Mouse (Mus musculus) bone marrow macrophage, adult 2 months (primary cell): ENCODE measurements around the gene Ier3. TPM values are rescaled to one million over a fixed set of nuclear protein-coding genes. Genes with fewer than 3 reads are reported as not detected.

Source experiments
- H3K27ac ChIP-seq: 2 replicates; pipeline ENCODE4 v1.5.1; 2012; ENCODE audit warnings: low read depth, low read length; ENCODE audit not compliant: insufficient read depth
- H3K4me1 ChIP-seq: 2 replicates; pipeline ENCODE4 v1.6.1; 2012; ENCODE audit warnings: low read length; ENCODE audit not compliant: control insufficient read depth, insufficient read depth
- H3K4me3 ChIP-seq: 2 replicates; pipeline ENCODE4 v1.5.1; 2012; ENCODE audit warnings: mild to moderate bottlenecking, low read length, moderate library complexity; ENCODE audit not compliant: insufficient read depth
- CTCF ChIP-seq: IDR thresholded peaks from 2 replicates; pipeline ENCODE4 v1.5.1; 2012; ENCODE audit warnings: low read depth, mild to moderate bottlenecking, low read length, moderate library complexity
- POLR2A ChIP-seq: IDR thresholded peaks from 2 replicates; pipeline ENCODE4 v1.6.1; 2012; ENCODE audit warnings: mild to moderate bottlenecking, low read depth, low read length, borderline replicate concordance
- polyA plus RNA-seq: library from polyadenylated mRNA; stranded (reverse); fragments of >200 nt; gene quantifications from 2 replicates; pipeline ENCODE4 v1.2.4, GENCODE M21; 2012; ENCODE audit not compliant: missing spikeins, insufficient read depth, insufficient read length

Ier3 gene
- polyA plus RNA-seq, 1 experiment: 46.7 TPM

- Histone ChIP-seq H3K4me1 (peaks cover 57% of the 10 kb centered on the region), H3K27ac (peak overlapping the region; percentile 2; the same call in 1 of the 2 replicates)
- TF ChIP-seq POLR2A (no peak), CTCF (no peak)
Measured at GRCm38 (mm10) chr17:35809395-35809794, 12.1 kb upstream of the Ier3 start.

GRCm38 (mm10) chr17:35810900-35811648 lies 10.4 kb upstream of the Ier3 start:
- no peak for TF ChIP-seq CTCF
- no peak for TF ChIP-seq POLR2A
- Histone ChIP-seq H3K27ac (no peak overlapping the region), H3K4me1 (peaks cover 73% of the 10 kb centered on the region)

More at GRCm38 (mm10) chr17:35809395-35809794, 12.1 kb upstream of the Ier3 start:
- H3K4me3 ChIP-seq: no peak overlapping the region

GRCm38 (mm10) chr17:35812307-35812706 lies 9.2 kb upstream of the Ier3 start:
- TF ChIP-seq POLR2A: no peak
- TF ChIP-seq CTCF: no peak
- Histone ChIP-seq H3K4me1 (peaks cover 73% of the 10 kb centered on the region), H3K27ac (peak overlapping the region; percentile 82; the same call in 1 of the 2 replicates), H3K4me3 (no peak overlapping the region)

More at GRCm38 (mm10) chr17:35810900-35811648, 10.4 kb upstream of the Ier3 start:
- H3K4me3 ChIP-seq: no peak overlapping the region

GRCm38 (mm10) chr17:35812736-35813135 lies 8.7 kb upstream of the Ier3 start:
- peak overlapping the region; percentile 82 for H3K27ac ChIP-seq
- TF ChIP-seq POLR2A (no peak), CTCF (no peak)
- H3K4me1 ChIP-seq: peaks cover 69% of the 10 kb centered on the region
- H3K4me3 ChIP-seq: no peak overlapping the region

GRCm38 (mm10) chr17:35813245-35813647 lies 8.2 kb upstream of the Ier3 start:
- H3K27ac ChIP-seq: peak overlapping the region; percentile 92
- peaks cover 63% of the 10 kb centered on the region for H3K4me1 ChIP-seq
- H3K4me3 ChIP-seq: 0 out of 2 replicates have a peak overlapping the region, but pooled peaks have one; percentile 8
- no peak for TF ChIP-seq POLR2A

GRCm38 (mm10) chr17:35813653-35814052 lies 7.8 kb upstream of the Ier3 start:
- TF ChIP-seq POLR2A (no peak), CTCF (no peak)
- Histone ChIP-seq H3K27ac (peak overlapping the region; percentile 92), H3K4me3 (peak overlapping the region; percentile 8; the same call in 1 of the 2 replicates), H3K4me1 (peaks cover 59% of the 10 kb centered on the region)

GRCm38 (mm10) chr17:35814678-35815077 lies 6.8 kb upstream of the Ier3 start:
- Histone ChIP-seq H3K4me3 (no peak overlapping the region), H3K4me1 (peaks cover 53% of the 10 kb centered on the region), H3K27ac (peak overlapping the region; percentile 77)
- TF ChIP-seq CTCF (no peak), POLR2A (no peak)

- TF ChIP-seq CTCF (no peak), POLR2A (no peak)
- Histone ChIP-seq H3K4me1 (peaks cover 53% of the 10 kb centered on the region), H3K4me3 (no peak overlapping the region), H3K27ac (no peak overlapping the region)
Measured at GRCm38 (mm10) chr17:35815836-35816235, 5.6 kb upstream of the Ier3 start.

GRCm38 (mm10) chr17:35816686-35817085 lies 4.8 kb upstream of the Ier3 start:
- peaks cover 45% of the 10 kb centered on the region for H3K4me1 ChIP-seq
- H3K4me3 ChIP-seq: no peak overlapping the region
- H3K27ac ChIP-seq: no peak overlapping the region
- TF ChIP-seq CTCF (no peak), POLR2A (no peak)

- H3K4me1 ChIP-seq: peaks cover 39% of the 10 kb centered on the region
- TF ChIP-seq POLR2A (no peak), CTCF (no peak)
- H3K27ac ChIP-seq: no peak overlapping the region
- no peak overlapping the region for H3K4me3 ChIP-seq
Measured at GRCm38 (mm10) chr17:35817226-35817625, 4.3 kb upstream of the Ier3 start.
